Mouse (Mus musculus): ENCODE results near the gene Zranb2. TPM values are rescaled to one million over a fixed set of nuclear protein-coding genes. Genes with fewer than 3 reads are reported as not detected.

Zranb2 gene
- polyA plus RNA-seq, 1 experiment from 2014 or later = 118 TPM

- H3K36me3 ChIP-seq = peaks cover 33% of the 10 kb centered on the region
- WGBS = 92% methylated on average over 3 of the region's 3 CpGs
- peak; percentile 38; the same call in 1 of the 2 replicates for ATAC-seq (ENCODE audit: low FRiP score)
Observed at GRCm38 (mm10) chr3:157549758-157550600, 16.0 kb downstream of the Zranb2 start.

DNA sequence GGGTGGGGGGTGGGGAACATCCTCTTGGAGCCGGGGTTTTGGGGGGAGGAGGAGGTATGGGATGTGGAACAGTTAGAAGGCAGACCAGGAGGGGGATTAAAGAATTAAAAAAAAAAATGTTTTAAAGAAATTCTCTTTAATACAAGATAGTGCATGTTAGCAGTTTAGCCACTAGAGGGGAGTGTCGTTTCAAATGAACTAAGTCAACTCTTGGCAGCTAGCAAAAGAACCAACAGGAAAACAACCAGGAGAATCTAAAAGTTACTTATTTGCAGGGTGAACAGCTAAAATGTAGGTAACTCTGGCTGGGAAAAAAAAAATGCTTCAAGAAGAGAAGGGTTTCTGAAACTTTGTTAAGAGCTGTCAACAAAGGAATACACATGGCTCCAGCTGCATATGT, 31.2 kb downstream of the Zranb2 start:
- Histone ChIP-seq H3K9ac (no peak overlapping the region), H3K9me3 (replicated peaks) (no peaks in the 10 kb centered on the region), H3K27me3 (peaks cover 41% of the 10 kb centered on the region), H3K27ac (no peak overlapping the region), H3K36me3 (no peaks in the 10 kb centered on the region), H3K4me1 (peaks cover 12% of the 10 kb centered on the region), H3K4me3 (no peak overlapping the region), H3K4me2 (replicated peaks) (no peak overlapping the region)
- ATAC-seq (ENCODE audit: low FRiP score) = no peak
- WGBS = 8% methylated on average over 2 of the region's 2 CpGs

More at GRCm38 (mm10) chr3:157549758-157550600, 16.0 kb downstream of the Zranb2 start:
- H3K4me3 ChIP-seq = no peak overlapping the region
- H3K9ac ChIP-seq = no peak overlapping the region
- no peaks in the 10 kb centered on the region for H3K4me1 ChIP-seq
- no peak overlapping the region for H3K27ac ChIP-seq
- H3K27me3 ChIP-seq = no peaks in the 10 kb centered on the region
- no peaks in the 10 kb centered on the region for H3K9me3 ChIP-seq (replicated peaks)
- no peak overlapping the region for H3K4me2 ChIP-seq (replicated peaks)

DNA sequence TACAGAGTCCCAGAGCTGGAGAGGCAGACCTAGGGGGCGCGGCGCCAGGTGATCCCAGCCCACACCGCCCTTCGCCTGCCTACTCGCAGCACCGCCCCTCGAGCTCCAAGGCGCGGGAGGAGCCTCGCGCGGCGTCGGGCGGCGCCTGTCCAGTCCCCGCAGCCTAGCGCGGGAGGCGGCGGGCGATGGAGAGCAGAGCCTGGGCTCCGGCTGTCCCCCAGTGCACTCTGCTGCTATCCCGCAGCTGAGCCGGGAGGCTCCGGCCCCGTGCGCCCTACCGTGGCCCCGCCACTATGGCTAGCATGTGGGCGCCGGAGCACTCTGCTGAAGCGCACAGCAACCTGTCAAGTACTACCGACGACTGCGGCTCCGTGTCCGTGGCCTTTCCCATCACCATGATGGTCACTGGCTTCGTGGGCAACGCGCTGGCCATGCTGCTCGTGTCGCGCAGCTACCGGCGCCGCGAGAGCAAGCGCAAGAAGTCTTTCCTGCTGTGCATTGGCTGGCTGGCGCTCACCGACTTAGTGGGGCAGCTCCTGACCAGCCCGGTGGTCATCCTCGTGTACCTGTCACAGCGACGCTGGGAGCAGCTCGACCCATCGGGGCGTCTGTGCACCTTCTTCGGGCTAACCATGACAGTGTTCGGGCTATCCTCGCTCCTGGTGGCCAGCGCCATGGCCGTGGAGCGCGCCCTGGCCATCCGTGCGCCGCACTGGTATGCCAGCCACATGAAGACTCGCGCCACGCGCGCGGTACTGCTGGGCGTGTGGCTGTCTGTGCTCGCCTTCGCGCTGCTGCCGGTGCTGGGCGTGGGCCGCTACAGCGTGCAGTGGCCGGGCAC, 33.0 kb downstream of the Zranb2 start, which contains the start of gene Ptger3:
TSS of gene Ptger3 (plus strand) at position 168 of the 841 bp plus-strand sequence.
- Histone ChIP-seq H3K9me3 (replicated peaks) (no peaks in the 10 kb centered on the region), H3K27ac (no peak within 1 kb of the TSS), H3K9ac (0 out of 2 replicates have a peak within 1 kb of the TSS, but pooled peaks have one; percentile 33), H3K4me3 (peak within 1 kb of the TSS; percentile 41), H3K4me2 (replicated peaks) (peak within 1 kb of the TSS; percentile 88), H3K27me3 (peaks cover 41% of the 10 kb centered on the region), H3K36me3 (no peaks in the 10 kb centered on the region), H3K4me1 (peaks cover 12% of the 10 kb centered on the region)
- WGBS = 1% methylated on average over 82 of the region's 84 CpGs
- ATAC-seq (ENCODE audit: low FRiP score) = peak; percentile 58

GRCm38 (mm10) chr3:157567566-157568132, 33.7 kb downstream of the Zranb2 start:
- Histone ChIP-seq H3K27ac (no peak overlapping the region), H3K4me3 (peak overlapping the region; percentile 41), H3K9ac (0 out of 2 replicates have a peak overlapping the region, but pooled peaks have one; percentile 33), H3K9me3 (replicated peaks) (no peaks in the 10 kb centered on the region), H3K4me2 (replicated peaks) (peak overlapping the region; percentile 88), H3K27me3 (peaks cover 41% of the 10 kb centered on the region), H3K36me3 (no peaks in the 10 kb centered on the region), H3K4me1 (peaks cover 12% of the 10 kb centered on the region)
- peak; percentile 23; the same call in 1 of the 2 replicates for ATAC-seq (ENCODE audit: low FRiP score)
- 3% methylated on average over 34 of the region's 34 CpGs for WGBS

DNA sequence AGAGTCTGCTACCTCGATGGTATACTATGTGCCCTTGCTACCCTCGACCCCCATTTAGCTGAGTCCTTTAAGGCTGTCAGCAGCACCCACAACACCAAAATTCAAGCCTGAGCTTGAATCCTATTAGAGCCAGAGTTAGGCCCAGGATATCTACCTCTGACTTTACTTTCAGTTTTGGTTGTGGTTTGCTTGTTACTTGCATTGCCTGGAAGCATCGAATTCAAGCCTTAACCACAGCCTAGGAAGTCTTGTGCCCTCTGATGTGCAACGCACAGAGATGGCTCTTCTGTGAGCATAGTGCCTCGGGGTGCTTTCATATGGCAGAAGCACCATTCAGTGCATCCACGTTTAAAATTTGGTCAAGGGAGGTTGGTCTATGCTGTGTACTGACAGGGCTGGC, 38.1 kb downstream of the Zranb2 start:
- no peak for ATAC-seq (ENCODE audit: low FRiP score)
- 83% methylated on average over 6 of the region's 6 CpGs for WGBS
- H3K9ac ChIP-seq = no peak overlapping the region

DNA sequence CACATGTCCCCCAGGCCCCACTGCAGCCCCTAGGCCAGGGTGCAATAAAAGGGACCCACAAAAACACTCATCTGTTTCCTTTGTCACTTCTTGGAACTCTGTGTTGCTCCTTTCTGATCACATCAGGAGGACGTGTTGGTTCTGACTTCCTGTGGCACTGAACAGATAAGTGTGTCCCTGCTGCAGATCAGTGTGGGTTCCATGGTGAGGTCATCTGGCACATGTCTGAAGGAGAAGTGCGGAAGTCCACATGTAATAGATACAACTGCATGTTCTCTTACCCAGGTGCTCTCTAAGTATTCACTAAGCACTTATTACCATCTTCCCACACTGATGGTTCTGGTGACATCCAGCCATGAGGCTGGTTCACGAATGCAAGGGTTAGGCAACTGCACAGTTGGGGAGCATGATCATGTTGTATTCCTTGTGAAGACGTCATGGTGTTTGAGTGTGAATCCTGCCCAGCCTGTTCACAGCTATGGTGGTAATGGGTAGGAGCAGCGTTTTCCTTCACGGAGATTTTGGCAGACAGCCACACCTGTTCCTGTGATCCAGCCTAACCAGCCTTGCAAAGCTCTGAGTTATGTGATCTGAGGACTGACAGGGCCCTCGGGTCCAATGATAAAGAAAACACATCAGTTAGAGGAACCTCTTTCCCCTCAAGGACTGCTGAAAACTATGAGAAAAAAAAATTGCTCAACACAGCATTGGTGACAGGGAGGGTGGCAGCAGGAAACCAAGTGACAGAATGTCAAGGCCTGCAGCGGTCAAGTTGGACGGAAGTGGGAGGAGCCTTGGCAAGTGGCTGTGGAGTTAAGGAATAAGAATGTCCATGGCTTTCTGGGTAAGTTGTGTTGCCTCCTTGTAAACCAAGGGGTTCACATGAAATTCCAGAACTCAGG, 41.7 kb downstream of the Zranb2 start:
- Histone ChIP-seq H3K9me3 (replicated peaks) (no peaks in the 10 kb centered on the region), H3K27me3 (0 out of 2 replicates have a peak, but pooled peaks cover 5% of the 10 kb centered on the region), H3K36me3 (no peaks in the 10 kb centered on the region), H3K4me2 (replicated peaks) (no peak overlapping the region), H3K4me1 (no peaks in the 10 kb centered on the region), H3K4me3 (no peak overlapping the region), H3K27ac (no peak overlapping the region), H3K9ac (no peak overlapping the region)
- WGBS = 83% methylated on average over 9 of the region's 9 CpGs
- no peak for ATAC-seq (ENCODE audit: low FRiP score)

More for the DNA sequence above, 38.1 kb downstream of the Zranb2 start:
- H3K4me2 ChIP-seq (replicated peaks) = no peak overlapping the region
- H3K27ac ChIP-seq = no peak overlapping the region
- H3K27me3 ChIP-seq = peaks cover 25% of the 10 kb centered on the region
- H3K36me3 ChIP-seq = no peaks in the 10 kb centered on the region
- H3K4me1 ChIP-seq = peaks cover 8% of the 10 kb centered on the region
- no peak overlapping the region for H3K4me3 ChIP-seq
- no peaks in the 10 kb centered on the region for H3K9me3 ChIP-seq (replicated peaks)

- WGBS = 63% methylated on average over 1 of the region's 1 CpGs
Observed at GRCm38 (mm10) chr3:157576343-157576722, 42.4 kb downstream of the Zranb2 start.

GRCm38 (mm10) chr3:157576862-157577261, 42.9 kb downstream of the Zranb2 start:
- 85% methylated on average over 1 of the region's 1 CpGs for WGBS

More at GRCm38 (mm10) chr3:157576343-157576722, 42.4 kb downstream of the Zranb2 start:
- H3K27me3 ChIP-seq = 0 out of 2 replicates have a peak, but pooled peaks cover 5% of the 10 kb centered on the region
- H3K4me1 ChIP-seq = no peaks in the 10 kb centered on the region
- H3K4me3 ChIP-seq = no peak overlapping the region
- H3K9me3 ChIP-seq (replicated peaks) = no peaks in the 10 kb centered on the region
- no peaks in the 10 kb centered on the region for H3K36me3 ChIP-seq
- H3K4me2 ChIP-seq (replicated peaks) = no peak overlapping the region
- no peak for ATAC-seq (ENCODE audit: low FRiP score)
- H3K9ac ChIP-seq = no peak overlapping the region
- no peak overlapping the region for H3K27ac ChIP-seq

GRCm38 (mm10) chr3:157578469-157579170, 44.7 kb downstream of the Zranb2 start:
- no peak overlapping the region for H3K4me2 ChIP-seq (replicated peaks)
- no peak overlapping the region for H3K9ac ChIP-seq
- H3K9me3 ChIP-seq (replicated peaks) = no peaks in the 10 kb centered on the region
- no peak overlapping the region for H3K27ac ChIP-seq
- H3K27me3 ChIP-seq = 0 out of 2 replicates have a peak, but pooled peaks cover 5% of the 10 kb centered on the region
- WGBS = 93% methylated on average over 5 of the region's 5 CpGs
- no peak for ATAC-seq (ENCODE audit: low FRiP score)
- H3K36me3 ChIP-seq = no peaks in the 10 kb centered on the region
- no peak overlapping the region for H3K4me3 ChIP-seq
- peaks cover 5% of the 10 kb centered on the region for H3K4me1 ChIP-seq

More at GRCm38 (mm10) chr3:157576862-157577261, 42.9 kb downstream of the Zranb2 start:
- Histone ChIP-seq H3K9ac (no peak overlapping the region), H3K4me2 (replicated peaks) (no peak overlapping the region), H3K27ac (no peak overlapping the region), H3K4me1 (no peaks in the 10 kb centered on the region), H3K4me3 (no peak overlapping the region), H3K9me3 (replicated peaks) (no peaks in the 10 kb centered on the region), H3K36me3 (no peaks in the 10 kb centered on the region), H3K27me3 (0 out of 2 replicates have a peak, but pooled peaks cover 5% of the 10 kb centered on the region)
- no peak for ATAC-seq (ENCODE audit: low FRiP score)

DNA sequence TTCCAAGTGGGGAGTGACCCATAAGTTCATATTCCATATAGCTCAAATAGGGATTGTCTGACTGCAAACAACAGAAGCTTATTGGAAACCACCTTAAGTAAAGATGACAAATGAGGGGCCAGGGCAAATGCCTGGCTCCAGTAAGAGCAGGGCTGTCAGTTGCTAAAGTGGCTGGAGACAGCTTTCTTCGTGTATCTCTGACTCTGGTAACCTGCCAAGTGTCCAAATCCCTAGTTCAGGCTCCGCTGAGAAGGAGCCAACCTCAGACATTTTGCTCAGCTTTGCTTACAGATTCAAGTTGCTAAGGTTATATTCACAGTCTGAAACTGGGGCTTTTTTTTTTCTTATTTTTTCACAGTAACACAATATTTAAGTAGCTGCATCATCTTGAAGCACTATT, 45.4 kb downstream of the Zranb2 start:
- Histone ChIP-seq H3K36me3 (no peaks in the 10 kb centered on the region), H3K9ac (no peak overlapping the region), H3K4me2 (replicated peaks) (no peak overlapping the region), H3K9me3 (replicated peaks) (no peaks in the 10 kb centered on the region), H3K4me3 (no peak overlapping the region), H3K4me1 (peaks cover 5% of the 10 kb centered on the region), H3K27ac (no peak overlapping the region), H3K27me3 (0 out of 2 replicates have a peak, but pooled peaks cover 5% of the 10 kb centered on the region)
- WGBS = 80% methylated on average over 2 of the region's 2 CpGs
- ATAC-seq (ENCODE audit: low FRiP score) = no peak
